Mouse (Mus musculus) MEL (cell line): ENCODE measurements around the gene Adgrg1. TPM values are rescaled to one million over a fixed set of nuclear protein-coding genes. Genes with fewer than 3 reads are reported as not detected.

Source experiments
- DNase-seq: peaks from one replicate; pipeline ENCODE4 v3.0.0; 2011; ENCODE audit warnings: low read depth, low spot score
- H3K27ac ChIP-seq: 2 replicates; pipeline ENCODE4 v1.5.1; 2012; ENCODE audit warnings: low read depth, mild to moderate bottlenecking, control low read depth, low read length, moderate library complexity; ENCODE audit not compliant: control insufficient read depth
- H3K27me3 ChIP-seq, 2 experiments: fragments of 150-350 bp in 1 of 2; sonication (generic) in 1 of 2; 2 replicates each; pipeline ENCODE4 v1.6.1; 2012; ENCODE audit warnings: low read length in 2 of 2, mild to moderate bottlenecking in 2 of 2, improper control_type of control experiment in 1 of 2, moderate library complexity in 1 of 2; ENCODE audit not compliant: insufficient read depth in 2 of 2, control insufficient read depth in 1 of 2
- H3K36me3 ChIP-seq, 2 experiments: 2 replicates each; pipeline ENCODE4 v1.6.1; 2012 to 2014; ENCODE audit warnings: low read length in 2 of 2, improper control_type of control experiment in 1 of 2, inconsistent platforms in 1 of 2, mild to moderate bottlenecking in 1 of 2; ENCODE audit not compliant: insufficient read depth in 2 of 2, control insufficient read depth in 1 of 2
- H3K4me1 ChIP-seq, 2 experiments: fragments of 150-350 bp in 1 of 2; sonication (generic) in 1 of 2; 2 replicates each; pipeline ENCODE4 v1.6.1; 2012; ENCODE audit warnings: low read length in 2 of 2, improper control_type of control experiment in 1 of 2, mild to moderate bottlenecking in 1 of 2; ENCODE audit not compliant: insufficient read depth in 2 of 2, control insufficient read depth in 1 of 2
- H3K4me3 ChIP-seq, 2 experiments: fragments of 150-350 bp in 1 of 2; sonication (generic) in 1 of 2; 2 replicates each; pipeline ENCODE4 v1.5.1; 2012; ENCODE audit warnings: low read depth in 2 of 2, low read length in 2 of 2, mild to moderate bottlenecking in 2 of 2, moderate library complexity in 2 of 2, control low read depth in 1 of 2, improper control_type of control experiment in 1 of 2; ENCODE audit not compliant: control insufficient read depth in 1 of 2, insufficient read depth in 1 of 2
- H3K79me2 ChIP-seq: 2 replicates; pipeline ENCODE4 v1.6.1; 2012; ENCODE audit warnings: mild to moderate bottlenecking, low read length, moderate library complexity; ENCODE audit not compliant: control insufficient read depth, poor library complexity, insufficient read depth
- H3K9ac ChIP-seq: 2 replicates; pipeline ENCODE4 v1.6.1; 2012; ENCODE audit warnings: low read depth, mild to moderate bottlenecking, control low read depth, low read length, moderate library complexity; ENCODE audit not compliant: control insufficient read depth, poor library complexity, severe bottlenecking
- H3K9me3 ChIP-seq: fragments of 150-350 bp; sonication (generic); replicated peaks from 2 replicates; pipeline ENCODE4 v1.6.1; 2012; ENCODE audit warnings: mild to moderate bottlenecking, low read length, improper control_type of control experiment, moderate library complexity; ENCODE audit not compliant: insufficient read depth
- CHD1 ChIP-seq: IDR thresholded peaks from 2 replicates; pipeline ENCODE4 v1.6.1; 2012; ENCODE audit warnings: low read depth, mild to moderate bottlenecking, inconsistent platforms, low read length, improper control_type of control experiment
- CHD2 ChIP-seq: IDR thresholded peaks from 2 replicates; pipeline ENCODE4 v1.6.1; 2011; ENCODE audit warnings: low read length, improper control_type of control experiment
- CTCF ChIP-seq, 3 experiments: IDR thresholded peaks in 2 of 3; conservative IDR thresholded peaks in 1 of 3; 2 replicates each; pipeline ENCODE4 v1.5.1; 2011 to 2012; ENCODE audit warnings: low read length in 3 of 3, low read depth in 2 of 3, mild to moderate bottlenecking in 2 of 3, improper control_type of control experiment in 1 of 3, inconsistent platforms in 1 of 3, mixed read lengths in 1 of 3, moderate library complexity in 1 of 3; ENCODE audit not compliant: control insufficient read depth in 1 of 3, insufficient read depth in 1 of 3, poor library complexity in 1 of 3, severe bottlenecking in 1 of 3
- GATA1 ChIP-seq: IDR thresholded peaks from 2 replicates; pipeline ENCODE4 v1.6.1; 2011; ENCODE audit warnings: low read depth, low read length, improper control_type of control experiment
- HCFC1 ChIP-seq: IDR thresholded peaks from 2 replicates; pipeline ENCODE4 v1.6.1; 2012; ENCODE audit warnings: low read depth, mild to moderate bottlenecking, inconsistent platforms, low read length, improper control_type of control experiment, moderate library complexity
- KAT2A ChIP-seq: conservative IDR thresholded peaks from 2 replicates; pipeline ENCODE4 v1.6.1; 2012; ENCODE audit warnings: low read depth, low read length, improper control_type of control experiment, inconsistent platforms
- MAZ ChIP-seq: IDR thresholded peaks from 2 replicates; pipeline ENCODE4 v1.6.1; 2012; ENCODE audit warnings: low read depth, mild to moderate bottlenecking, inconsistent platforms, low read length, improper control_type of control experiment
- MEF2A ChIP-seq: IDR thresholded peaks from 2 replicates; pipeline ENCODE4 v1.6.1; 2014; ENCODE audit warnings: low read depth, mild to moderate bottlenecking, inconsistent platforms, low read length, improper control_type of control experiment; ENCODE audit not compliant: poor library complexity, insufficient replicate concordance, severe bottlenecking; ENCODE audit errors: extremely low read depth
- MYC ChIP-seq: IDR thresholded peaks from 2 replicates; pipeline ENCODE4 v1.6.1; 2011; ENCODE audit warnings: low read depth, mild to moderate bottlenecking, low read length, improper control_type of control experiment, moderate library complexity
- NRF1 ChIP-seq: IDR thresholded peaks from 2 replicates; pipeline ENCODE4 v1.6.1; 2014; ENCODE audit warnings: low read depth, mild to moderate bottlenecking, inconsistent platforms, low read length, improper control_type of control experiment, moderate library complexity; ENCODE audit not compliant: poor library complexity, insufficient read depth, severe bottlenecking
- POLR2A ChIP-seq, 2 experiments: IDR thresholded peaks; 2 replicates each; pipeline ENCODE4 v1.6.1; 2011 to 2012; ENCODE audit warnings: low read length in 2 of 2, mild to moderate bottlenecking in 2 of 2, control low read depth in 1 of 2, improper control_type of control experiment in 1 of 2, low read depth in 1 of 2, moderate library complexity in 1 of 2; ENCODE audit not compliant: control insufficient read depth in 1 of 2, insufficient read depth in 1 of 2, poor library complexity in 1 of 2
- RAD21 ChIP-seq: IDR thresholded peaks from 2 replicates; pipeline ENCODE4 v1.6.1; 2011; ENCODE audit warnings: mild to moderate bottlenecking, low read depth, low read length, improper control_type of control experiment
- RCOR1 ChIP-seq: IDR thresholded peaks from 2 replicates; pipeline ENCODE4 v1.6.1; 2012; ENCODE audit warnings: low read depth, mild to moderate bottlenecking, inconsistent platforms, low read length, improper control_type of control experiment
- SIN3A ChIP-seq: IDR thresholded peaks from 2 replicates; pipeline ENCODE4 v1.6.1; 2012; ENCODE audit warnings: low read length, improper control_type of control experiment, inconsistent platforms
- UBTF ChIP-seq: IDR thresholded peaks from 2 replicates; pipeline ENCODE4 v1.6.1; 2012; ENCODE audit warnings: low read depth, mild to moderate bottlenecking, inconsistent platforms, low read length, improper control_type of control experiment, moderate library complexity, borderline replicate concordance; ENCODE audit not compliant: insufficient read depth
- USF1 ChIP-seq: IDR thresholded peaks from 2 replicates; pipeline ENCODE4 v1.6.1; 2014; ENCODE audit warnings: low read depth, mild to moderate bottlenecking, inconsistent platforms, low read length, improper control_type of control experiment, moderate library complexity
- USF2 ChIP-seq, 2 experiments: IDR thresholded peaks; 2 replicates each; pipeline ENCODE4 v1.6.1; 2011 to 2012; ENCODE audit warnings: improper control_type of control experiment in 2 of 2, low read length in 2 of 2, borderline replicate concordance in 1 of 2, inconsistent platforms in 1 of 2, low read depth in 1 of 2, mild to moderate bottlenecking in 1 of 2; ENCODE audit not compliant: insufficient read depth in 1 of 2
- ZKSCAN1 ChIP-seq: IDR thresholded peaks from 2 replicates; pipeline ENCODE4 v1.6.1; 2012; ENCODE audit warnings: low read depth, mild to moderate bottlenecking, inconsistent platforms, low read length, improper control_type of control experiment, moderate library complexity
- ZNF384 ChIP-seq: IDR thresholded peaks from 2 replicates; pipeline ENCODE4 v1.6.1; 2012; ENCODE audit warnings: low read depth, mild to moderate bottlenecking, inconsistent platforms, low read length, improper control_type of control experiment
- polyA plus RNA-seq, 2 experiments: library from polyadenylated mRNA; stranded (reverse) in 1 of 2; unstranded in 1 of 2; fragments of >175 nt in 1 of 2; fragments of >200 nt in 1 of 2; gene quantifications; 2 replicates each; pipeline versions ENCODE4 v1.2.1 to v1.2.4; 2012; ENCODE audit warnings: low replicate concordance in 2 of 2, low read depth in 1 of 2; ENCODE audit not compliant: insufficient read length in 2 of 2, insufficient read depth in 1 of 2, missing spikeins in 1 of 2
- total RNA-seq: library from RNA; depleted of rRNA; stranded (reverse); fragments of 300-350 nt; gene quantifications from 2 replicates; pipeline ENCODE4 v1.2.3, GENCODE M21; 2012

Gene Adgrg1
- total and polyA plus RNA-seq, 3 experiments: 4.2 to 33.2 TPM; not detected in 1

- H3K4me1 ChIP-seq: peaks cover 0 to 10% of the 10 kb centered on the region in 2 experiments; a peak in 1 of 4 replicates
- no peaks in the 10 kb centered on the region for H3K9me3 ChIP-seq
- no peaks in the 10 kb centered on the region for H3K79me2 ChIP-seq
- H3K27me3 ChIP-seq: no peaks in the 10 kb centered on the region
- H3K4me3 ChIP-seq: no peak overlapping the region
- H3K27ac ChIP-seq: no peak overlapping the region
- TF ChIP-seq ZKSCAN1 (no peak), SIN3A (no peak), NRF1 (no peak), MAZ (no peak), HCFC1 (no peak), CHD1 (no peak), GATA1 (no peak), RAD21 (no peak), MEF2A (no peak), ZNF384 (no peak), USF1 (no peak)
- TF ChIP-seq, all 39 proteins: peak for 0
- no peak for DNase-seq
- no peak overlapping the region for H3K9ac ChIP-seq
- no peaks in the 10 kb centered on the region for H3K36me3 ChIP-seq
Measured at GRCm38 (mm10) chr8:94978593-94979319, 4.2 kb downstream of the Adgrg1 start.

- Histone ChIP-seq H3K36me3 (no peaks in the 10 kb centered on the region; a peak in 1 of 4 replicates), H3K79me2 (peaks cover 2% of the 10 kb centered on the region; the same call in 1 of the 2 replicates), H3K27me3 (no peaks in the 10 kb centered on the region), H3K9ac (no peak overlapping the region), H3K4me1 (peaks cover 0 to 15% of the 10 kb centered on the region in 2 experiments; a peak in 1 of 4 replicates), H3K9me3 (no peaks in the 10 kb centered on the region), H3K27ac (no peak overlapping the region), H3K4me3 (no peak overlapping the region)
- TF ChIP-seq POLR2A (IDR thresholded peaks at IDR 0.05; ENCODE audit: control insufficient read depth in 1 of 2, insufficient read depth in 1 of 2, low read depth in 1 of 2, low read length in 2 of 2, poor library complexity in 1 of 2) (no peak), RAD21 (no peak), CTCF (IDR thresholded peaks at IDR 0.05 in 2 of 3, conservative IDR thresholded peaks at IDR 0.05 in 1 of 3; ENCODE audit: control insufficient read depth in 1 of 3, insufficient read depth in 1 of 3, low read depth in 2 of 3, low read length in 3 of 3, poor library complexity in 1 of 3, severe bottlenecking in 1 of 3) (no peak), MAZ (no peak), NRF1 (no peak), MYC (no peak), KAT2A (no peak), CHD2 (no peak), UBTF (no peak), USF2 (IDR thresholded peaks at IDR 0.05; ENCODE audit: borderline replicate concordance in 1 of 2, insufficient read depth in 1 of 2, low read depth in 1 of 2, low read length in 2 of 2) (no peak), RCOR1 (no peak), GATA1 (no peak)
- no peak for DNase-seq
Measured at GRCm38 (mm10) chr8:94980176-94980575, 5.6 kb downstream of the Adgrg1 start.
